Mouse (Mus musculus): ENCODE data around the gene Speer1. TPM values are rescaled to one million over a fixed set of nuclear protein-coding genes. Genes with fewer than 3 reads are reported as not detected.
"Not testable (repeated sequence)": the region's sequence is repeated elsewhere in the genome, so short reads cannot be mapped to it uniquely, and the experiment has no call there.

Gene Speer1
- not detected in 2 replicates for polyA plus RNA-seq (2015; fragmentation: Nextera tagmentation; extraction: Ambion mirVana)

DNA sequence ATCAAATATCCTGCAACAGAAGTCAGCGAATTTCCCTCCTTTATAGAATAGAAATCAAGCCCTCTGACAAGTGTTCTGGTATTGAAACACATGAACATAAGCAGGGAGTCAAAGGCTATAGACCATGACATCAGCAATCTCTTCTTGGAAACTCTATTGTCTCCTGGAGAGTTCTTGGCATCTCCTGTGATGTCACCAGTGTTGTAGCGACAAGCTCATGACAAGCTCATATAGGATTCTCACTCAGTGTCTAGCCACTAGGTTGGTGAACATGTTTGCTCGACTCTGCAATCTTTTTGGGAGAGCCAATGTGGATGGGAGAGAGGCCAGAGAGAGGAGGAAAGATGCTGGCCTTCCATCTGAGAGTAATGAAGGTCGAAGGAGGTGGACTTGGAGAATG is at the start of gene Speer1:
Speer1 (plus strand) TSS at position 301 of the 400 bp plus-strand sequence.
- not testable (repeated sequence) for ATAC-seq; H3K4me1 ChIP-seq (ENCODE audit: insufficient read depth); H3K27me3 ChIP-seq (ENCODE audit: insufficient read depth, low read length); DNase-seq; H3K4me3 ChIP-seq (ENCODE audit: low read depth, low read length); H3K4me2 ChIP-seq (ENCODE audit: low read depth, low read length); H3K27ac ChIP-seq (ENCODE audit: low read depth); H3K9me3 ChIP-seq (ENCODE audit: low read length); H3K9ac ChIP-seq (replicated peaks); H3K36me3 ChIP-seq (replicated peaks; ENCODE audit: insufficient read depth, low read length)
- WGBS (ENCODE audit: insufficient replicate concordance), result 60% methylated on average over 1 of the region's 4 CpGs

Other genes starting within 250 kb of the Speer1 start
- not detected in 2 replicates for gene Gm8879, start 213.9 kb upstream of the Speer1 start, polyA plus RNA-seq (2015; fragmentation: Nextera tagmentation; extraction: Ambion mirVana)
- not detected in 2 replicates for gene Gm5861, start 158.4 kb upstream of the Speer1 start, polyA plus RNA-seq (2015; fragmentation: Nextera tagmentation; extraction: Ambion mirVana)
- not detected in 2 replicates for gene Gm8890, start 85.5 kb upstream of the Speer1 start, polyA plus RNA-seq (2015; fragmentation: Nextera tagmentation; extraction: Ambion mirVana)
- gene Gm8897, start 74.9 kb downstream of the Speer1 start, polyA plus RNA-seq (2015; fragmentation: Nextera tagmentation; extraction: Ambion mirVana), result not detected in 2 replicates
- gene Gm8906, start 161.2 kb downstream of the Speer1 start, polyA plus RNA-seq (2015; fragmentation: Nextera tagmentation; extraction: Ambion mirVana), result 0.09 TPM in 1 of 2 replicates, not detected in the other